Mouse (Mus musculus) gonadal fat pad, adult 2 months (tissue): Measurements from ENCODE around the gene Hist1h2an. TPM values are rescaled to one million over a fixed set of nuclear protein-coding genes. Genes with fewer than 3 reads are reported as not detected.

ENCODE experiments used
- polyA plus RNA-seq: library from polyadenylated mRNA; depleted of rRNA; stranded (reverse); fragments of >200 nt; gene quantifications from 2 replicates; pipeline ENCODE4 v1.2.3, GENCODE M21; 2012; rRNA removed

Hist1h2an gene
- polyA plus RNA-seq, 1 experiment: 1.4 TPM

Other genes starting within 250 kb of the Hist1h2an start
- gene Olfr1366, start 244.4 kb downstream of the Hist1h2an start, polyA plus RNA-seq: not detected in 2 replicates
- not detected in 2 replicates for gene Olfr1535, start 227.3 kb downstream of the Hist1h2an start, polyA plus RNA-seq
- gene Olfr1364, start 205.5 kb downstream of the Hist1h2an start, polyA plus RNA-seq: not detected in 2 replicates
- not detected in 2 replicates for gene Olfr1362, start 173.2 kb downstream of the Hist1h2an start, polyA plus RNA-seq
- gene Olfr11, start 144.7 kb downstream of the Hist1h2an start, polyA plus RNA-seq: not detected in 2 replicates
- gene Olfr1361, start 123.8 kb downstream of the Hist1h2an start, polyA plus RNA-seq: not detected in 2 replicates
- gene Olfr1360, start 109.8 kb downstream of the Hist1h2an start, polyA plus RNA-seq: not detected in 2 replicates
- not detected in 2 replicates for gene Olfr1359, start 89.1 kb downstream of the Hist1h2an start, polyA plus RNA-seq
- gene Hist1h2bl, start 71.1 kb downstream of the Hist1h2an start, polyA plus RNA-seq: 1.8 TPM in 1 of 2 replicates, not detected in the other
- gene Hist1h2ai, start 70.8 kb downstream of the Hist1h2an start, polyA plus RNA-seq: 3.0 and 4.3 TPM in 2 replicates
- gene Hist1h3h, start 69.6 kb downstream of the Hist1h2an start, polyA plus RNA-seq: 4.0 and 12.7 TPM in 2 replicates
- gene Hist1h2bm, start 65.2 kb downstream of the Hist1h2an start, polyA plus RNA-seq: 0.65 TPM in 1 of 2 replicates, not detected in the other
- gene Hist1h4j, start 52.2 kb downstream of the Hist1h2an start, polyA plus RNA-seq: 0.97 and 1.7 TPM in 2 replicates
- gene Hist1h4k, start 36.7 kb downstream of the Hist1h2an start, polyA plus RNA-seq: 3.7 and 10.4 TPM in 2 replicates
- gene Hist1h2ak, start 33.4 kb downstream of the Hist1h2an start, polyA plus RNA-seq: 1.1 and 1.3 TPM in 2 replicates
- 0.98 and 1.1 TPM in 2 replicates for gene Hist1h2bn, start 33.1 kb downstream of the Hist1h2an start, polyA plus RNA-seq
- 0.43 TPM in 2 replicates for gene Hist1h1b, start 6.6 kb downstream of the Hist1h2an start, polyA plus RNA-seq
- gene Hist1h3i, start 3.8 kb downstream of the Hist1h2an start, polyA plus RNA-seq: 5.2 and 5.7 TPM in 2 replicates
- 1.3 and 4.4 TPM in 2 replicates for gene Hist1h2bp, start 243 bp upstream of the Hist1h2an start, polyA plus RNA-seq
- 6.5 and 38.5 TPM in 2 replicates for gene Hist1h2bq, start 23.0 kb upstream of the Hist1h2an start, polyA plus RNA-seq
- gene Hist1h2ao, start 23.2 kb upstream of the Hist1h2an start, polyA plus RNA-seq: not detected in 2 replicates
- not detected in 2 replicates for gene Hist1h4m, start 24.5 kb upstream of the Hist1h2an start, polyA plus RNA-seq
- 14.4 and 25.0 TPM in 2 replicates for gene Hist1h4n, start 45.0 kb upstream of the Hist1h2an start, polyA plus RNA-seq
- 16.8 and 17.6 TPM in 2 replicates for gene Hist1h2ap, start 46.3 kb upstream of the Hist1h2an start, polyA plus RNA-seq
- 4.6 and 35.6 TPM in 2 replicates for gene Hist1h2br, start 46.5 kb upstream of the Hist1h2an start, polyA plus RNA-seq
- 0.81 and 1.4 TPM in 2 replicates for gene Zfp184, start 157.9 kb upstream of the Hist1h2an start, polyA plus RNA-seq
- gene Pom121l2, start 194.0 kb upstream of the Hist1h2an start, polyA plus RNA-seq: 0.11 and 0.46 TPM in 2 replicates
- gene Prss16, start 222.5 kb upstream of the Hist1h2an start, polyA plus RNA-seq: 0.15 TPM in 1 of 2 replicates, not detected in the other
- 4.9 TPM in 1 of 2 replicates, not detected in the other for gene Hist1h2ah, start 248.3 kb upstream of the Hist1h2an start, polyA plus RNA-seq
- gene Hist1h2bk, start 248.7 kb upstream of the Hist1h2an start, polyA plus RNA-seq: 0.51 and 3.1 TPM in 2 replicates